Mouse (Mus musculus) adipocyte (in vitro differentiated cells): ENCODE results near the gene Ephb3.
A peak's percentile ranks its signal among the peaks of the same experiment; 100 is the strongest.

Source experiments
- DNase-seq: peaks from one replicate; pipeline ENCODE4 v3.0.0-alpha.2; 2016; ENCODE audit warnings: low spot score

Ephb3 gene

DNA sequence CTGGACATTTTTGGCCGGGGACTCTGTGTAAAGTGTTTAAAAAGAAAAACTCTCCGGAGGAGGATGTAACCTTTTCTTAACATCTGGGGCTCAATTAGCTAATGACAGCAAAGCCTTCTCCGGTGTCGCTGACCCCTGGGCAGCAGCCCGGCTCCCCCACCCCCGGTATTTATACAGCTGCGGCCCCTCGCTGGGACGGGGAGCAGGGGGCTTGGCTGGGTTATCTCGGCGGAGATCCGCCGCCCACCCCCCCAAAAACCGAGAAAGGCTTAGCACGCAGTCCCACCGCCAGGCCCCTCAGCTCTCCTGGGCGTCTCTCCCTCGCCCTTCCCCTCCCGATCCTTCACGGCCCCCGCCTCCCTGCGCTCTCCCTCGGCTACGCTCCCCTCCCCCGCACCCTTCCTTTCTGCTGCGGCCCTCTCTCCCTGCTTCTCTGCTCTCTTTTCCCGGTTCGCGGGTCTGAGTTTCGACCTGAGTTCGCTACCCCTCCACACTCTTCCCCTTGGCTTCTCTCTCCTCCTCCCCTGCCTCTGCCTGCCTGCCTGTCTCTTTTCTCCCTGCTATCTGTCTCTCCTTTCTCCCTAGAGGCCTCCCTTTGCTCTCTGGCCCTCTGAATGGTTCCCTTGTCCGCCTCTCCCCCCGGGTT is 42.0 kb downstream of the Ephb3 start:
- DNase-seq = no peak

GRCm38 (mm10) chr16:21247037-21247432 is 42.5 kb downstream of the Ephb3 start:
- no peak for DNase-seq

GRCm38 (mm10) chr16:21247871-21248712 is 43.5 kb downstream of the Ephb3 start:
- DNase-seq = no peak

- DNase-seq = no peak
These were observed 44.4 kb downstream of the Ephb3 start for GRCm38 (mm10) chr16:21248713-21249531.

DNA sequence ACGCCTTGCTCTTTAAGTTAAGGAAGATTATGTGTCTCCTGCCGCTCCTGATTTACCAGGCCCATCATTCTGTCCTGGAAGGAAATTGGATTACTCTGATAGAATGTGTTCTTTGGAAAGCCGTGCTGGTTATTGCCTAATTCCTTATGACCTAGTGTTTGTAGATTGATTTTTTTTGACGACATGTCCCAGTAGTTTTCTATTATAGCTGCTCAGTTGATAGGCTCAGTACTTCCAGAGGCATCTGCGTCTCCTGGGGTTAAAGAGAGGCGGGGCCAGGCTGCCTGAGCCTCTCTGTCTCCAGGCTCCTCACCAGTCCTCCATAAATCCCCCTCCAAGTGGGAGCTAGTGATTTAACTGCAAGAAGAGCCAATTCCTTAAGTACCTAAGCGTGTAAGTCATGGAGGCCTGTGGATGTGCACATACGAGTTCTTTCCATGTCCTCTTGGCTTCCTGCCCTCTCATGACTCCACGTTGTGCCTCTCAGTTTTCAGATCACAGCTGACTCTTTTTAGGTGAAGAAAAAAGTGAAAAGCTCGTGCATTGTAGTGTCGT is 47.9 kb downstream of the Ephb3 start:
- DNase-seq = peak; percentile 69

GRCm38 (mm10) chr16:21255574-21256304 is 51.2 kb downstream of the Ephb3 start:
- peak; percentile 69 for DNase-seq

- no peak for DNase-seq
These were observed 52.2 kb downstream of the Ephb3 start for GRCm38 (mm10) chr16:21256514-21257305.

DNA sequence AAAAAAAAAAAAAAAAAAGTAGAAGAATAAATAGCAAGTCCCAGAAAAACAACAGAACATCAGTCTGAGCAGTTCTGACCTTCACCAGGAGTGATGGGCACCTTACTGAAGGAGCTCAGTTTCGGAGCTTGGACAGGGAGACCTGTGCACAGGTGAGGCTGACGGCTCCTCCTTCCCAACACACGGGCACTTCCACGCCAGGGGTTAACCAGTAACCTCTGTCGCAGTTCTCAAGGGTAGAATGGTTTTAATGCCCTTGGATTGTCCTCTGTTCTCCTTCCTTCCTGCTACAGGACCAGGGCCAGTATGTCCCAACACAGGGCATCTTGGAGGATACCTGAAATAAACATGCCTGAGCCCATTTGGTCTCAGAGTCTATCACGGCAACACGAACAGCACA is 60.9 kb downstream of the Ephb3 start:
- no peak for DNase-seq

GRCm38 (mm10) chr16:21269775-21270174 is 65.2 kb downstream of the Ephb3 start:
- DNase-seq = no peak

- DNase-seq = no peak
These were observed 67.3 kb downstream of the Ephb3 start for GRCm38 (mm10) chr16:21271773-21272247.

DNA sequence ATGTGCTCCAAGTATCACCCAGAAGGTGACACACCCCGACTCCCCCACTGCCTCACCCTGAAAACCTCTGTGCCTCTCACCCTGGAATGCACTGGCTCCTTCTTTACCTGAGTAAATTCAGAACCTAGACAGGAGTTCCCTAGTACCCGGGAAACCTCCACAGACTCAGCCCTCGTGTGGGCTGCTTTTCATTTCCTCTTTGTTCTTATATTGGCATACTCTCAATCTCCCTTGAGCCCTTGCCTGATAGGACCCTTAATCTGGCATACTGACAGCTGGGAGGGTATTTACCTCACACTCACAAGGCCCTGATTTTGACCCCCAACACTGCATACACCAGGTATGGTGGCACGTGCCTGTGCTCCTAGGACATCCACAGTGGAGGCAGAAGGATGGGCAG is 68.2 kb downstream of the Ephb3 start:
- DNase-seq = no peak
